Mouse (Mus musculus) MEL (cell line): ENCODE measurements around the gene Bet1. TPM values are rescaled to one million over a fixed set of nuclear protein-coding genes. Genes with fewer than 3 reads are reported as not detected.

ENCODE experiments used
- DNase-seq: peaks from one replicate; pipeline ENCODE4 v3.0.0; 2011; ENCODE audit warnings: low read depth, low spot score
- H3K27ac ChIP-seq: 2 replicates; pipeline ENCODE4 v1.5.1; 2012; ENCODE audit warnings: low read depth, mild to moderate bottlenecking, control low read depth, low read length, moderate library complexity; ENCODE audit not compliant: control insufficient read depth
- H3K27me3 ChIP-seq, 2 experiments: fragments of 150-350 bp in 1 of 2; sonication (generic) in 1 of 2; 2 replicates each; pipeline ENCODE4 v1.6.1; 2012; ENCODE audit warnings: low read length in 2 of 2, mild to moderate bottlenecking in 2 of 2, improper control_type of control experiment in 1 of 2, moderate library complexity in 1 of 2; ENCODE audit not compliant: insufficient read depth in 2 of 2, control insufficient read depth in 1 of 2
- H3K36me3 ChIP-seq, 2 experiments: 2 replicates each; pipeline ENCODE4 v1.6.1; 2012 to 2014; ENCODE audit warnings: low read length in 2 of 2, improper control_type of control experiment in 1 of 2, inconsistent platforms in 1 of 2, mild to moderate bottlenecking in 1 of 2; ENCODE audit not compliant: insufficient read depth in 2 of 2, control insufficient read depth in 1 of 2
- H3K4me1 ChIP-seq, 2 experiments: fragments of 150-350 bp in 1 of 2; sonication (generic) in 1 of 2; 2 replicates each; pipeline ENCODE4 v1.6.1; 2012; ENCODE audit warnings: low read length in 2 of 2, improper control_type of control experiment in 1 of 2, mild to moderate bottlenecking in 1 of 2; ENCODE audit not compliant: insufficient read depth in 2 of 2, control insufficient read depth in 1 of 2
- H3K4me3 ChIP-seq, 2 experiments: fragments of 150-350 bp in 1 of 2; sonication (generic) in 1 of 2; 2 replicates each; pipeline ENCODE4 v1.5.1; 2012; ENCODE audit warnings: low read depth in 2 of 2, low read length in 2 of 2, mild to moderate bottlenecking in 2 of 2, moderate library complexity in 2 of 2, control low read depth in 1 of 2, improper control_type of control experiment in 1 of 2; ENCODE audit not compliant: control insufficient read depth in 1 of 2, insufficient read depth in 1 of 2
- H3K79me2 ChIP-seq: 2 replicates; pipeline ENCODE4 v1.6.1; 2012; ENCODE audit warnings: mild to moderate bottlenecking, low read length, moderate library complexity; ENCODE audit not compliant: control insufficient read depth, poor library complexity, insufficient read depth
- H3K9ac ChIP-seq: 2 replicates; pipeline ENCODE4 v1.6.1; 2012; ENCODE audit warnings: low read depth, mild to moderate bottlenecking, control low read depth, low read length, moderate library complexity; ENCODE audit not compliant: control insufficient read depth, poor library complexity, severe bottlenecking
- H3K9me3 ChIP-seq: fragments of 150-350 bp; sonication (generic); replicated peaks from 2 replicates; pipeline ENCODE4 v1.6.1; 2012; ENCODE audit warnings: mild to moderate bottlenecking, low read length, improper control_type of control experiment, moderate library complexity; ENCODE audit not compliant: insufficient read depth
- BHLHE40 ChIP-seq: IDR thresholded peaks from 2 replicates; pipeline ENCODE4 v1.6.1; 2012; ENCODE audit warnings: low read depth, mild to moderate bottlenecking, inconsistent platforms, low read length, improper control_type of control experiment, borderline replicate concordance
- EP300 ChIP-seq, 2 experiments: IDR thresholded peaks; 2 replicates each; pipeline ENCODE4 v1.6.1; 2011; ENCODE audit warnings: improper control_type of control experiment in 2 of 2, low read length in 2 of 2, low read depth in 1 of 2, mild to moderate bottlenecking in 1 of 2
- HCFC1 ChIP-seq: IDR thresholded peaks from 2 replicates; pipeline ENCODE4 v1.6.1; 2012; ENCODE audit warnings: low read depth, mild to moderate bottlenecking, inconsistent platforms, low read length, improper control_type of control experiment, moderate library complexity
- JUND ChIP-seq: IDR thresholded peaks from 2 replicates; pipeline ENCODE4 v1.6.1; 2011; ENCODE audit warnings: low read depth, mild to moderate bottlenecking, improper control_type of control experiment, low read length
- KAT2A ChIP-seq: conservative IDR thresholded peaks from 2 replicates; pipeline ENCODE4 v1.6.1; 2012; ENCODE audit warnings: low read depth, low read length, improper control_type of control experiment, inconsistent platforms
- MXI1 ChIP-seq: IDR thresholded peaks from 2 replicates; pipeline ENCODE4 v1.6.1; 2011; ENCODE audit warnings: mild to moderate bottlenecking, low read depth, low read length, improper control_type of control experiment
- POLR2A ChIP-seq, 2 experiments: IDR thresholded peaks; 2 replicates each; pipeline ENCODE4 v1.6.1; 2011 to 2012; ENCODE audit warnings: low read length in 2 of 2, mild to moderate bottlenecking in 2 of 2, control low read depth in 1 of 2, improper control_type of control experiment in 1 of 2, low read depth in 1 of 2, moderate library complexity in 1 of 2; ENCODE audit not compliant: control insufficient read depth in 1 of 2, insufficient read depth in 1 of 2, poor library complexity in 1 of 2
- RAD21 ChIP-seq: IDR thresholded peaks from 2 replicates; pipeline ENCODE4 v1.6.1; 2011; ENCODE audit warnings: mild to moderate bottlenecking, low read depth, low read length, improper control_type of control experiment
- SIN3A ChIP-seq: IDR thresholded peaks from 2 replicates; pipeline ENCODE4 v1.6.1; 2012; ENCODE audit warnings: low read length, improper control_type of control experiment, inconsistent platforms
- TAL1 ChIP-seq: IDR thresholded peaks from 2 replicates; pipeline ENCODE4 v1.6.1; 2012; ENCODE audit warnings: mild to moderate bottlenecking, inconsistent platforms, low read length, moderate library complexity, mixed read lengths
- TBP ChIP-seq: IDR thresholded peaks from 2 replicates; pipeline ENCODE4 v1.8.0; 2011; ENCODE audit warnings: low read depth, low read length, improper control_type of control experiment
- USF2 ChIP-seq, 2 experiments: IDR thresholded peaks; 2 replicates each; pipeline ENCODE4 v1.6.1; 2011 to 2012; ENCODE audit warnings: improper control_type of control experiment in 2 of 2, low read length in 2 of 2, borderline replicate concordance in 1 of 2, inconsistent platforms in 1 of 2, low read depth in 1 of 2, mild to moderate bottlenecking in 1 of 2; ENCODE audit not compliant: insufficient read depth in 1 of 2
- ZKSCAN1 ChIP-seq: IDR thresholded peaks from 2 replicates; pipeline ENCODE4 v1.6.1; 2012; ENCODE audit warnings: low read depth, mild to moderate bottlenecking, inconsistent platforms, low read length, improper control_type of control experiment, moderate library complexity
- ZNF384 ChIP-seq: IDR thresholded peaks from 2 replicates; pipeline ENCODE4 v1.6.1; 2012; ENCODE audit warnings: low read depth, mild to moderate bottlenecking, inconsistent platforms, low read length, improper control_type of control experiment
- polyA plus RNA-seq, 2 experiments: library from polyadenylated mRNA; stranded (reverse) in 1 of 2; unstranded in 1 of 2; fragments of >175 nt in 1 of 2; fragments of >200 nt in 1 of 2; gene quantifications; 2 replicates each; pipeline versions ENCODE4 v1.2.1 to v1.2.4; 2012; ENCODE audit warnings: low replicate concordance in 2 of 2, low read depth in 1 of 2; ENCODE audit not compliant: insufficient read length in 2 of 2, insufficient read depth in 1 of 2, missing spikeins in 1 of 2
- total RNA-seq: library from RNA; depleted of rRNA; stranded (reverse); fragments of 300-350 nt; gene quantifications from 2 replicates; pipeline ENCODE4 v1.2.3, GENCODE M21; 2012; rRNA removed

The Bet1 gene
- total and polyA plus RNA-seq, 3 experiments: 33.6 to 38.3 TPM; not detected in 1

- Histone ChIP-seq H3K4me3 (no peak overlapping the region), H3K4me1 (no peaks in the 10 kb centered on the region), H3K79me2 (no peaks in the 10 kb centered on the region), H3K27me3 (no peaks in the 10 kb centered on the region; a peak in 1 of 4 replicates), H3K9ac (no peak overlapping the region), H3K27ac (no peak overlapping the region), H3K9me3 (no peaks in the 10 kb centered on the region), H3K36me3 (no peaks in the 10 kb centered on the region)
- TF ChIP-seq EP300 (IDR thresholded peaks at IDR 0.05; ENCODE audit: low read depth in 1 of 2, low read length in 2 of 2) (no peak), ZKSCAN1 (no peak), TAL1 (no peak), ZNF384 (no peak), MXI1 (no peak), RAD21 (no peak), SIN3A (no peak), BHLHE40 (no peak)
- no peak for DNase-seq
Observed at GRCm38 (mm10) chr6:4041821-4042220, 45.0 kb downstream of the Bet1 start.

DNA sequence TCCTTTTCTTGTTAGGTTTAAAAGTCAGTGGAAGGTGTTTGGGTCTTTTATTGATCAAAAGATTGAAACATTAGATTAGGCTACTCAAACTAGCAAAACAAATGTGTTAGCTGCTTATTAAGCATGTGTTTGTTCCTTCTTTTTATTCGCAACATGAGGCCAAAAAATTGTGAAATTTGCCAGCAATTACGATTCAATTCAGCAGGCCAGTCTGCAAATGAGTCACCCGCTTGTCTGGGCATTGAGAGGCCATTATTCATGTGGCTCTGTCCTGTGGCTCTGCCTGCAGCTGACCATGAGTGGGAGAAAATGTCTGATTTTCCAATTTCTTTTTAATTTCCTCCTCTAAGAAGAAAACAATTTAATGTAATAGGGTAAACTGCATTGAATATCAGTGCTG lies 55.8 kb downstream of the Bet1 start:
- Histone ChIP-seq H3K27ac (no peak overlapping the region), H3K4me1 (no peaks in the 10 kb centered on the region), H3K36me3 (no peaks in the 10 kb centered on the region)
- DNase-seq: no peak
- TF ChIP-seq MXI1: no peak
- TF ChIP-seq TBP: no peak
- TF ChIP-seq KAT2A: no peak
- TF ChIP-seq JUND: no peak
- no peak for TF ChIP-seq POLR2A (IDR thresholded peaks at IDR 0.05; ENCODE audit: control insufficient read depth in 1 of 2, insufficient read depth in 1 of 2, low read depth in 1 of 2, low read length in 2 of 2, poor library complexity in 1 of 2)
- no peak for TF ChIP-seq USF2 (IDR thresholded peaks at IDR 0.05; ENCODE audit: borderline replicate concordance in 1 of 2, insufficient read depth in 1 of 2, low read depth in 1 of 2, low read length in 2 of 2)
- TF ChIP-seq HCFC1: no peak
- TF ChIP-seq, all 39 proteins: peak for 0
- H3K79me2 ChIP-seq: no peaks in the 10 kb centered on the region
- H3K9me3 ChIP-seq: no peaks in the 10 kb centered on the region
- no peak overlapping the region for H3K4me3 ChIP-seq
- no peaks in the 10 kb centered on the region; a peak in 1 of 4 replicates for H3K27me3 ChIP-seq
- H3K9ac ChIP-seq: no peak overlapping the region

Other genes starting within 250 kb of the Bet1 start
- gene Tfpi2, start 98.1 kb downstream of the Bet1 start, total RNA-seq: not detected in 2 replicates
- not detected for gene Tfpi2, start 98.1 kb downstream of the Bet1 start, polyA plus RNA-seq
- not detected in 2 replicates for gene Gngt1, start 93.2 kb downstream of the Bet1 start, total RNA-seq
- gene Gngt1, start 93.2 kb downstream of the Bet1 start, polyA plus RNA-seq: not detected
- gene Gng11, start 83.1 kb downstream of the Bet1 start, total RNA-seq: not detected in 2 replicates
- gene Gng11, start 83.1 kb downstream of the Bet1 start, polyA plus RNA-seq: not detected